Mouse (Mus musculus): ENCODE results near the gene Mex3b. TPM values are rescaled to one million over a fixed set of nuclear protein-coding genes. Genes with fewer than 3 reads are reported as not detected.

Gene Mex3b
- polyA plus RNA-seq, 1 experiment from 2014 or later = 51.2 TPM

- Histone ChIP-seq H3K27ac (replicated peaks) (no peak overlapping the region), H3K9me3 (no peaks in the 10 kb centered on the region), H3K27me3 (no peaks in the 10 kb centered on the region), H3K4me3 (no peak overlapping the region), H3K4me2 (replicated peaks) (no peak overlapping the region), H3K9ac (replicated peaks) (no peak overlapping the region), H3K4me1 (peaks cover 5% of the 10 kb centered on the region), H3K36me3 (no peaks in the 10 kb centered on the region)
- 96% methylated on average over 4 of the region's 4 CpGs for WGBS
- no peak for ATAC-seq (replicated peaks)
Observed at GRCm38 (mm10) chr7:82851670-82852069, 15.5 kb upstream of the Mex3b start.

GRCm38 (mm10) chr7:82854195-82854766 is 12.9 kb upstream of the Mex3b start:
- no peak overlapping the region for H3K4me2 ChIP-seq (replicated peaks)
- ATAC-seq (replicated peaks) = no peak
- no peak overlapping the region for H3K4me3 ChIP-seq
- H3K9ac ChIP-seq (replicated peaks) = no peak overlapping the region
- H3K27me3 ChIP-seq = no peaks in the 10 kb centered on the region
- 15% methylated on average over 3 of the region's 3 CpGs for WGBS
- H3K4me1 ChIP-seq = peaks cover 5% of the 10 kb centered on the region
- H3K27ac ChIP-seq (replicated peaks) = no peak overlapping the region
- H3K9me3 ChIP-seq = no peaks in the 10 kb centered on the region
- H3K36me3 ChIP-seq = no peaks in the 10 kb centered on the region

GRCm38 (mm10) chr7:82858611-82859010 is 8.5 kb upstream of the Mex3b start:
- Histone ChIP-seq H3K27ac (replicated peaks) (no peak overlapping the region), H3K4me2 (replicated peaks) (no peak overlapping the region), H3K27me3 (no peaks in the 10 kb centered on the region), H3K9ac (replicated peaks) (no peak overlapping the region), H3K4me3 (no peak overlapping the region), H3K4me1 (peaks cover 10% of the 10 kb centered on the region), H3K36me3 (no peaks in the 10 kb centered on the region), H3K9me3 (no peaks in the 10 kb centered on the region)
- no peak for ATAC-seq (replicated peaks)
- 54% methylated on average over 4 of the region's 4 CpGs for WGBS

GRCm38 (mm10) chr7:82860626-82861025 is 6.5 kb upstream of the Mex3b start:
- Histone ChIP-seq H3K4me1 (peaks cover 18% of the 10 kb centered on the region), H3K36me3 (no peaks in the 10 kb centered on the region), H3K9me3 (no peaks in the 10 kb centered on the region), H3K4me2 (replicated peaks) (no peak overlapping the region), H3K9ac (replicated peaks) (no peak overlapping the region), H3K4me3 (no peak overlapping the region), H3K27me3 (no peaks in the 10 kb centered on the region), H3K27ac (replicated peaks) (no peak overlapping the region)
- no peak for ATAC-seq (replicated peaks)
- WGBS = 82% methylated on average over 2 of the region's 2 CpGs

- 33% methylated on average over 6 of the region's 6 CpGs for WGBS
- peaks cover 18% of the 10 kb centered on the region for H3K4me1 ChIP-seq
- no peaks in the 10 kb centered on the region for H3K27me3 ChIP-seq
- no peak overlapping the region; the same call in 1 of the 2 replicates for H3K9ac ChIP-seq (replicated peaks)
- H3K9me3 ChIP-seq = no peaks in the 10 kb centered on the region
- no peaks in the 10 kb centered on the region for H3K36me3 ChIP-seq
- H3K4me2 ChIP-seq (replicated peaks) = no peak overlapping the region
- H3K27ac ChIP-seq (replicated peaks) = peak overlapping the region; percentile 100
- no peak for ATAC-seq (replicated peaks)
- H3K4me3 ChIP-seq = no peak overlapping the region
Observed at GRCm38 (mm10) chr7:82863341-82863740, 3.8 kb upstream of the Mex3b start.

- Histone ChIP-seq H3K4me2 (replicated peaks) (peak overlapping the region; percentile 82), H3K36me3 (peaks cover 3% of the 10 kb centered on the region; the same call in 1 of the 2 replicates), H3K9me3 (no peaks in the 10 kb centered on the region), H3K4me1 (peaks cover 18% of the 10 kb centered on the region), H3K27me3 (no peaks in the 10 kb centered on the region), H3K9ac (replicated peaks) (peak overlapping the region; percentile 97), H3K4me3 (peak overlapping the region; percentile 98), H3K27ac (replicated peaks) (peak overlapping the region; percentile 100)
- ATAC-seq (replicated peaks) = no peak
- WGBS = 22% methylated on average over 8 of the region's 8 CpGs
Observed at GRCm38 (mm10) chr7:82864260-82864990, 2.7 kb upstream of the Mex3b start.

GRCm38 (mm10) chr7:82864991-82865771 is 2.0 kb upstream of the Mex3b start:
- Histone ChIP-seq H3K4me1 (peaks cover 18% of the 10 kb centered on the region), H3K36me3 (peaks cover 11% of the 10 kb centered on the region; the same call in 1 of the 2 replicates), H3K27me3 (no peaks in the 10 kb centered on the region), H3K4me2 (replicated peaks) (peak overlapping the region; percentile 82), H3K4me3 (peak overlapping the region; percentile 98), H3K9ac (replicated peaks) (peak overlapping the region; percentile 97), H3K9me3 (no peaks in the 10 kb centered on the region), H3K27ac (replicated peaks) (peak overlapping the region; percentile 100)
- no peak for ATAC-seq (replicated peaks)
- under 1% methylated on average over 22 of the region's 22 CpGs for WGBS

GRCm38 (mm10) chr7:82865834-82866485 is 1.2 kb upstream of the Mex3b start:
- Histone ChIP-seq H3K27ac (replicated peaks) (peak overlapping the region; percentile 100), H3K4me3 (peak overlapping the region; percentile 98), H3K4me2 (replicated peaks) (peak overlapping the region; percentile 82), H3K36me3 (peaks cover 14% of the 10 kb centered on the region; the same call in 1 of the 2 replicates), H3K9ac (replicated peaks) (peak overlapping the region; percentile 100), H3K9me3 (no peaks in the 10 kb centered on the region), H3K27me3 (no peaks in the 10 kb centered on the region), H3K4me1 (peaks cover 18% of the 10 kb centered on the region)
- under 1% methylated on average over 67 of the region's 70 CpGs for WGBS
- ATAC-seq (replicated peaks) = peak; percentile 92

- ATAC-seq (replicated peaks) = peak; percentile 88
- H3K4me2 ChIP-seq (replicated peaks) = peak overlapping the region; percentile 45
- peak overlapping the region; percentile 100 for H3K27ac ChIP-seq (replicated peaks)
- peaks cover 19% of the 10 kb centered on the region for H3K4me1 ChIP-seq
- H3K4me3 ChIP-seq = peak overlapping the region; percentile 98
- H3K36me3 ChIP-seq = peaks cover 14% of the 10 kb centered on the region; the same call in 1 of the 2 replicates
- H3K27me3 ChIP-seq = no peaks in the 10 kb centered on the region
- H3K9ac ChIP-seq (replicated peaks) = peak overlapping the region; percentile 100
- WGBS = 0% methylated on average over 64 of the region's 68 CpGs
- no peaks in the 10 kb centered on the region for H3K9me3 ChIP-seq
Observed at GRCm38 (mm10) chr7:82866486-82867270, 455 bp upstream of the Mex3b start.

- Histone ChIP-seq H3K4me2 (replicated peaks) (peak overlapping the region; percentile 84), H3K9ac (replicated peaks) (peak overlapping the region; percentile 100), H3K4me1 (peaks cover 32% of the 10 kb centered on the region), H3K27me3 (no peaks in the 10 kb centered on the region), H3K36me3 (peaks cover 17% of the 10 kb centered on the region; the same call in 1 of the 2 replicates), H3K9me3 (no peaks in the 10 kb centered on the region), H3K4me3 (peak overlapping the region; percentile 98), H3K27ac (replicated peaks) (peak overlapping the region; percentile 100)
- no peak for ATAC-seq (replicated peaks)
- under 1% methylated on average over 56 of the region's 56 CpGs for WGBS
Observed at GRCm38 (mm10) chr7:82868309-82869230, 1.4 kb downstream of the Mex3b start.
